20 mouse cellular contexts compared by ENCODE assay signal in genomic region chr9:69668475-69669090, GRCm38 (mm10).
DNase-seq lines count a peak whose midpoint lies in the region; ATAC-seq and TF ChIP-seq lines count a peak whose summit lies in the region.
"Had no signal": no experiment of that assay in that cellular context is flagged by ENCODE, and none has a peak within 500 bp of the region (broad histone marks: within the 10 kb centered on the region; RNA-seq: fewer than 3 reads in every experiment).

No protein-coding gene starts in this region.

- H3K4me1 ChIP-seq in midbrain, embryonic 14.5 days (ENCODE audit: control insufficient read depth, insufficient read depth, low read length), result peaks cover 27% of the 10 kb centered on the region
- H3K4me1 ChIP-seq in midbrain, embryonic 13.5 days (replicated peaks), result peaks cover 42% of the 10 kb centered on the region
- peaks cover 28% of the 10 kb centered on the region for H3K4me1 ChIP-seq in thymus, adult 2 months (replicated peaks; ENCODE audit: control insufficient read depth, insufficient read depth, low read length)

- no peak overlapping the region for H3K9ac ChIP-seq in midbrain, embryonic 14.5 days (replicated peaks; ENCODE audit: low read length)
- H3K9ac ChIP-seq in midbrain, embryonic 13.5 days (replicated peaks), result no peak overlapping the region
- H3K9ac ChIP-seq: embryonic facial prominence, embryonic 13.5 days; hindbrain, embryonic 12.5 days; limb, embryonic 13.5 days; liver, embryonic 14.5 days; neural tube, embryonic 15.5 days had no signal

- H3K36me3 ChIP-seq in midbrain, embryonic 14.5 days (ENCODE audit: control insufficient read depth, insufficient read depth, low read length), result no peaks in the 10 kb centered on the region
- no peaks in the 10 kb centered on the region for H3K36me3 ChIP-seq in midbrain, embryonic 13.5 days
- no peaks in the 10 kb centered on the region for H3K36me3 ChIP-seq in thymus, adult 2 months (ENCODE audit: control insufficient read depth, insufficient read depth, low read length)
- H3K36me3 ChIP-seq: embryonic facial prominence, embryonic 13.5 days; hindbrain, embryonic 12.5 days; limb, embryonic 13.5 days; neural tube, embryonic 15.5 days had no signal

- ATAC-seq in midbrain, embryonic 14.5 days (ENCODE audit: low FRiP score, low TSS enrichment), result no peak
- no peak for ATAC-seq in midbrain, embryonic 13.5 days
- ATAC-seq in monocyte, adult 5-6 weeks (replicated peaks; ENCODE audit: insufficient number of reproducible peaks, low FRiP score, low TSS enrichment, poor library complexity, severe bottlenecking), result no peak
- ATAC-seq: intestine, postnatal 0 days had no signal

- no peak overlapping the region for H3K4me2 ChIP-seq in midbrain, embryonic 14.5 days (ENCODE audit: low read length)
- H3K4me2 ChIP-seq in midbrain, embryonic 13.5 days (replicated peaks), result no peak overlapping the region
- H3K4me2 ChIP-seq: hindbrain, embryonic 12.5 days had no signal

- H3K4me3 ChIP-seq in midbrain, embryonic 14.5 days (replicated peaks; ENCODE audit: low read depth, low read length), result no peak overlapping the region
- no peak overlapping the region for H3K4me3 ChIP-seq in midbrain, embryonic 13.5 days (replicated peaks)
- no peak overlapping the region for H3K4me3 ChIP-seq in thymus, adult 2 months (ENCODE audit: control insufficient read depth, insufficient read depth, low read length)
- H3K4me3 ChIP-seq: embryonic facial prominence, embryonic 13.5 days; heart, adult 2 months; hindbrain, embryonic 12.5 days; layer of hippocampus, adult 2 months; neural tube, embryonic 15.5 days had no signal

- no peak for TF ChIP-seq POLR2A in thymus, adult 2 months (IDR thresholded peaks at IDR 0.05; ENCODE audit: control insufficient read depth, extremely low read depth, insufficient read depth, low read length, poor library complexity)

- peak; percentile 23 for DNase-seq in embryo, embryonic 10.5 days (ENCODE audit: low spot score)
- no peak for DNase-seq in embryo, embryonic 11 days
- peak; percentile 20 for DNase-seq in midbrain, embryonic 14.5 days
- DNase-seq in thymus, adult 2 months, result peak; percentile 47
- DNase-seq in adrenal gland, postnatal 4 days (ENCODE audit: low spot score in 2 of 2), result no peak
- no peak for DNase-seq in kidney, postnatal 4 days
- DNase-seq: adrenal gland, adult 2 months; cerebellum, adult 8-10 months; heart, adult 2 months; heart, postnatal 10 days had no signal

- no peak for TF ChIP-seq CTCF in thymus, adult 2 months (IDR thresholded peaks at IDR 0.05; ENCODE audit: borderline replicate concordance, control insufficient read depth, extremely low read depth, insufficient read depth, low read length, poor library complexity)

- H3K9me3 ChIP-seq in midbrain, embryonic 14.5 days (ENCODE audit: control insufficient read depth, low read length), result no peaks in the 10 kb centered on the region
- no peaks in the 10 kb centered on the region for H3K9me3 ChIP-seq in midbrain, embryonic 13.5 days
- H3K9me3 ChIP-seq: embryonic facial prominence, embryonic 13.5 days; hindbrain, embryonic 12.5 days; limb, embryonic 13.5 days; neural tube, embryonic 15.5 days had no signal

- WGBS in midbrain, embryonic 14.5 days, result 12% methylated on average over 9 of the region's 9 CpGs
- 9% methylated on average over 9 of the region's 9 CpGs for WGBS in midbrain, embryonic 13.5 days
- 13% methylated on average over 9 of the region's 9 CpGs for WGBS in thymus, adult 2 months

- H3K27ac ChIP-seq in midbrain, embryonic 14.5 days (replicated peaks; ENCODE audit: low read depth, low read length), result no peak overlapping the region
- no peak overlapping the region for H3K27ac ChIP-seq in midbrain, embryonic 13.5 days
- H3K27ac ChIP-seq in thymus, adult 2 months (ENCODE audit: control insufficient read depth, insufficient read depth, low read length), result no peak overlapping the region
- H3K27ac ChIP-seq: embryonic facial prominence, embryonic 13.5 days; heart, adult 2 months; hindbrain, embryonic 12.5 days; kidney, postnatal 0 days; layer of hippocampus, adult 2 months; limb, embryonic 13.5 days; liver, embryonic 14.5 days; neural tube, embryonic 15.5 days had no signal

- peaks cover 33% of the 10 kb centered on the region for H3K27me3 ChIP-seq in midbrain, embryonic 14.5 days (ENCODE audit: control insufficient read depth, insufficient read depth, low read length)
- H3K27me3 ChIP-seq in midbrain, embryonic 13.5 days, result peaks cover 61% of the 10 kb centered on the region
- H3K27me3 ChIP-seq in thymus, adult 2 months (ENCODE audit: control insufficient read depth, insufficient read depth, low read length), result peaks cover 10% of the 10 kb centered on the region

Comparison
In these comparisons a context has a peak if more than half of its experiments do, and no peak if none do; other contexts are left out.
1. DNase-seq: peak in embryo, embryonic 10.5 days (single experiment), midbrain, embryonic 14.5 days (single experiment) and thymus, adult 2 months (single experiment); none in embryo, embryonic 11 days (single experiment), adrenal gland, postnatal 4 days (0 of 2) and kidney, postnatal 4 days (0 of 2).